Mouse (Mus musculus): Measurements from ENCODE around the gene Fkbp15. TPM values are rescaled to one million over a fixed set of nuclear protein-coding genes. Genes with fewer than 3 reads are reported as not detected.

Fkbp15 gene
- total and polyA plus RNA-seq, 2 experiments = 20.0 to 22.7 TPM

DNA sequence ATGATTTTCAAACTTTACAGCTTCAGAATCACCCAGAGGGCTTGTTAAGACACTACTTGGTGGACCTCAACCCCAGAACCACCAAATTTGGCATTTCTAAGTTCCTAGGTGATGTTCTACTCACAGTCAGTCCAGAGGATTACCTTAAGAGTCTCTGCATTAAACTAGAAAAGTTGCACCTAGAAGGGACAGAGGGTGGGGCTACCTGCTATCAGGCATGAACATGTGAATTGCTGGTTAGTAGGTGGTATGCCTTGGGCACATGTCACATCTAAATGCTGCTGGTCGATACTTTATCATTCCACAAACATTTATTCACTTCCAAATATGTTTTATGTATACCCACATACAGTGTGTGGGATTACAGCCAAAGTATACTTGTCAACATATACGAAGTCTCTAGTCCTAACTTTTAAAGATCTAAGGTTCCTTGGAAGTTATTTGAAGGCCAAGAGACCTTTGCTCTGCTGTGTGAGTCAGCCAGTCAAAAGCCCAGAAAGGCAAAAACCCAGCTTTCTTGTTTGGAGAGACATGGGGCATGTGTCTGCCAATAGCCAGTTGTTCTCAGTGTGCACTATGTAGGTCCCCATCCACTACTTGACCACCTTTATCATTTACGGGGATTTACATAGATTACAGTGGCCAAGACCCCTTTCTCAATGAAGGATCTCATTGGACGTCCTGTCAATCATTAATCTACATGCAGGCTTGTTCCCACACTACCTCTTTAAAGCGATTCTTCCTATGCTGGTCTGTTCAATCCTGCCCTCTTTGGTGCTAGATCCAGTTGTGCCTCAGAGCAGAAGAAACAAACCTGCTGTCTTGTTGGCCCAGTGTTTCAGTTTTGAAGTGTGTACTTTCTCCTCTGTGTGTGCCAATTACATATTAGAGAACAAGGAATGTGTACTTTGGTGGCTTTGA, 29.5 kb upstream of the Fkbp15 start:
- no peak overlapping the region for H3K9ac ChIP-seq (ENCODE audit: low read depth, low read length)
- H3K4me3 ChIP-seq (ENCODE audit: insufficient read depth, low read depth, low read length) = no peak overlapping the region
- WGBS = 31% methylated on average over 5 of the region's 5 CpGs
- no peaks in the 10 kb centered on the region for H3K27me3 ChIP-seq (ENCODE audit: control insufficient read depth, insufficient read depth, low read length)
- DNase-seq (ENCODE audit: extremely low read depth, low read depth, low spot score) = peak; percentile 81
- TF ChIP-seq CTCF (IDR thresholded peaks at IDR 0.05; ENCODE audit: low read depth, low read length) (no peak), POLR2A (IDR thresholded peaks at IDR 0.05; ENCODE audit: extremely low read depth, insufficient read depth, low read length) (no peak)
- peaks cover 7% of the 10 kb centered on the region; the same call in 1 of the 2 replicates for H3K79me2 ChIP-seq (ENCODE audit: control insufficient read depth, insufficient read depth, low read length)
- peaks cover 43% of the 10 kb centered on the region for H3K36me3 ChIP-seq (ENCODE audit: control insufficient read depth, insufficient read depth, low read length)
- H3K4me1 ChIP-seq (ENCODE audit: control insufficient read depth, insufficient read depth, low read length) = peaks cover 19% of the 10 kb centered on the region
- peak overlapping the region; percentile 83 for H3K27ac ChIP-seq (replicated peaks; ENCODE audit: insufficient read depth, low read depth, low read length)

DNA sequence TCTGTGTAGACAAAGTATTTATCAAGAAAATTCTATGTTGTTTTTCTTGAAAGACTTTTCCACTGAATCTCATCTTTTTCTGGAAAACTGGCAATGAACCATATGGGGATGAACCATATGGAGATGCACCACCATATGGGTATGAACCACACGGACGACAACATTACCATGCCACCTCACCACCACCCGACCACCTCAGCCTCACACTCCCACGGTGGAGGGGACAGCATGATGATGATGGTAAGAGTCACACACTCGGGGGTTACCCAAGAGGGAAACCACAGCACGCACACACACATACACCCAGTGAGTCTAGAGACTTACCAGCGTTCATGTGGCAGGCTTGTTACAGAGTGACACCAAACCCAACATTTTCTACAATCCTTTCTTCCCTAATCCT, 25.1 kb upstream of the Fkbp15 start:
- Histone ChIP-seq H3K4me3 (ENCODE audit: insufficient read depth, low read depth, low read length) (no peak overlapping the region), H3K27ac (replicated peaks; ENCODE audit: insufficient read depth, low read depth, low read length) (no peak overlapping the region), H3K9ac (ENCODE audit: low read depth, low read length) (no peak overlapping the region), H3K36me3 (ENCODE audit: control insufficient read depth, insufficient read depth, low read length) (peaks cover 29% of the 10 kb centered on the region), H3K27me3 (ENCODE audit: control insufficient read depth, insufficient read depth, low read length) (no peaks in the 10 kb centered on the region), H3K4me1 (ENCODE audit: control insufficient read depth, insufficient read depth, low read length) (peaks cover 36% of the 10 kb centered on the region), H3K79me2 (ENCODE audit: control insufficient read depth, insufficient read depth, low read length) (peaks cover 12% of the 10 kb centered on the region; the same call in 1 of the 2 replicates)
- no peak for DNase-seq (ENCODE audit: extremely low read depth, low read depth, low spot score)
- no peak for TF ChIP-seq POLR2A (IDR thresholded peaks at IDR 0.05; ENCODE audit: extremely low read depth, insufficient read depth, low read length)
- TF ChIP-seq CTCF (IDR thresholded peaks at IDR 0.05; ENCODE audit: low read depth, low read length) = no peak
- 96% methylated on average over 7 of the region's 7 CpGs for WGBS

DNA sequence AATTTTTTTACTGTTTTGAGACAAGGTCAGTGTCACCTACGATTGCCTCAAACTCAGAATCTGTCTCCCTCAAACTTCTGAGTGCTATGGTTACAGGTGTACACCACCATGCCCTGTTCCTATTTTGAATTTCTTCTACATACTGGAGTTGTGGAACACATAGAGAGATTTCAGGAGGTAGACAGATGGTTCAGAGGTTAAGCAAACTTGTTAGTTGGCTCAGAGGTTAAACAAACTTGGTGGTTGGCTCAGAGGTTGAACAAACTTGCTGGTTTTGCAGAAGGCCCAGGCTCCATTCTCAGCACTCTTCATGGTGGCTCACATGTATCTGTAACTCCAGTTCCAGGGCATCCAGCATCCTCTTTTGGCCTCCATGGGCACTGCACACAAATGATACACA, 23.8 kb upstream of the Fkbp15 start:
- peak; percentile 97 for DNase-seq (ENCODE audit: extremely low read depth, low read depth, low spot score)
- H3K4me3 ChIP-seq (ENCODE audit: insufficient read depth, low read depth, low read length) = no peak overlapping the region
- WGBS = 39% methylated on average over 1 of the region's 1 CpGs
- TF ChIP-seq POLR2A (IDR thresholded peaks at IDR 0.05; ENCODE audit: extremely low read depth, insufficient read depth, low read length) (no peak), CTCF (IDR thresholded peaks at IDR 0.05; ENCODE audit: low read depth, low read length) (no peak)
- peaks cover 21% of the 10 kb centered on the region; the same call in 1 of the 2 replicates for H3K79me2 ChIP-seq (ENCODE audit: control insufficient read depth, insufficient read depth, low read length)
- H3K36me3 ChIP-seq (ENCODE audit: control insufficient read depth, insufficient read depth, low read length) = peaks cover 23% of the 10 kb centered on the region
- no peaks in the 10 kb centered on the region for H3K27me3 ChIP-seq (ENCODE audit: control insufficient read depth, insufficient read depth, low read length)
- H3K27ac ChIP-seq (replicated peaks; ENCODE audit: insufficient read depth, low read depth, low read length) = peak overlapping the region; percentile 37
- H3K9ac ChIP-seq (ENCODE audit: low read depth, low read length) = no peak overlapping the region
- peaks cover 29% of the 10 kb centered on the region for H3K4me1 ChIP-seq (ENCODE audit: control insufficient read depth, insufficient read depth, low read length)

DNA sequence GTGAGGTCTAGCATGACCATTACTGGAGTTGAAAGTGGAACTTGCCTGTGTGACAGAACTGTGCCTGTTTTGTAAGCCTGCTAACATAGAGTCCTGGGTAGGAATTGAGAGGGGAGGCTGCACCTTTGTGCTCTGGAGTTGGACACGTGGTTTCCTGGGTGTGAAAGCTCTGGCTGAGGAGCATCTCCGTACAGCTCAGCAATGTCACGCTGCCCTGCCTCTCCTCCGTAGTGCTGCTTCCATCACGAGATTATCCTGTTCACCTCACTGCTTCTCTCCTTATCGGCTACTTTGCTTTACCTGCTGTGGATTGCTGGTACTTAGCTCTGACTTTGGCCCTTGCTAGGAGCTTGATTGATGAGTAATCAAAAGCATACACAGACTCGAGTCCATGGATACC, 23.4 kb upstream of the Fkbp15 start:
- Histone ChIP-seq H3K9ac (ENCODE audit: low read depth, low read length) (no peak overlapping the region), H3K4me1 (ENCODE audit: control insufficient read depth, insufficient read depth, low read length) (peaks cover 31% of the 10 kb centered on the region), H3K27me3 (ENCODE audit: control insufficient read depth, insufficient read depth, low read length) (no peaks in the 10 kb centered on the region), H3K36me3 (ENCODE audit: control insufficient read depth, insufficient read depth, low read length) (peaks cover 19% of the 10 kb centered on the region), H3K27ac (replicated peaks; ENCODE audit: insufficient read depth, low read depth, low read length) (peak overlapping the region; percentile 37), H3K4me3 (ENCODE audit: insufficient read depth, low read depth, low read length) (no peak overlapping the region), H3K79me2 (ENCODE audit: control insufficient read depth, insufficient read depth, low read length) (peaks cover 21% of the 10 kb centered on the region; the same call in 1 of the 2 replicates)
- TF ChIP-seq POLR2A (IDR thresholded peaks at IDR 0.05; ENCODE audit: extremely low read depth, insufficient read depth, low read length) (no peak), CTCF (IDR thresholded peaks at IDR 0.05; ENCODE audit: low read depth, low read length) (no peak)
- DNase-seq (ENCODE audit: extremely low read depth, low read depth, low spot score) = peak; percentile 80
- 30% methylated on average over 7 of the region's 7 CpGs for WGBS

DNA sequence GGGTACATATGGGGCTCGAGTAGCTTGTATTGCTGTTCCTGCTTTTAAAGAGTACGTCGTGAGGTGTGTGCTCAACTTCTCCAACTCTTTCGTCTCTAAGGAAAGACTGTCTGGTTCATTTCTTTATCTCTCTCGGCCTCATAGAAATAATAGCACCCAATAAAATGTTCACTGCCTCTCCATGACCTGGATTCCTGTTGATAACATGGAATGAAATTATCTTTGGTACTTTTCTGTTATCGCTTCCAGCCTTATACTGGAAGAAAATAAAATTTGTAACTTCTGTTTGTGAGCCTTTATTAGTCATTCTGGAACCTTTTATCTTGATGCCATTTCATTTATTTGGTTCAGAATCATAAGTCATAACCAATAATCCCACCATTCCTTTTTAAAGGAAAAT, 22.9 kb upstream of the Fkbp15 start:
- no peak for DNase-seq (ENCODE audit: extremely low read depth, low read depth, low spot score)
- Histone ChIP-seq H3K27ac (replicated peaks; ENCODE audit: insufficient read depth, low read depth, low read length) (no peak overlapping the region), H3K4me1 (ENCODE audit: control insufficient read depth, insufficient read depth, low read length) (peaks cover 26% of the 10 kb centered on the region), H3K79me2 (ENCODE audit: control insufficient read depth, insufficient read depth, low read length) (peaks cover 24% of the 10 kb centered on the region; the same call in 1 of the 2 replicates), H3K36me3 (ENCODE audit: control insufficient read depth, insufficient read depth, low read length) (peaks cover 14% of the 10 kb centered on the region), H3K27me3 (ENCODE audit: control insufficient read depth, insufficient read depth, low read length) (no peaks in the 10 kb centered on the region), H3K4me3 (ENCODE audit: insufficient read depth, low read depth, low read length) (no peak overlapping the region), H3K9ac (ENCODE audit: low read depth, low read length) (no peak overlapping the region)
- TF ChIP-seq POLR2A (IDR thresholded peaks at IDR 0.05; ENCODE audit: extremely low read depth, insufficient read depth, low read length) (no peak), CTCF (IDR thresholded peaks at IDR 0.05; ENCODE audit: low read depth, low read length) (no peak)
- 74% methylated on average over 6 of the region's 6 CpGs for WGBS
